Mouse (Mus musculus): ENCODE results near the gene Clec2d.

Clec2d gene

DNA sequence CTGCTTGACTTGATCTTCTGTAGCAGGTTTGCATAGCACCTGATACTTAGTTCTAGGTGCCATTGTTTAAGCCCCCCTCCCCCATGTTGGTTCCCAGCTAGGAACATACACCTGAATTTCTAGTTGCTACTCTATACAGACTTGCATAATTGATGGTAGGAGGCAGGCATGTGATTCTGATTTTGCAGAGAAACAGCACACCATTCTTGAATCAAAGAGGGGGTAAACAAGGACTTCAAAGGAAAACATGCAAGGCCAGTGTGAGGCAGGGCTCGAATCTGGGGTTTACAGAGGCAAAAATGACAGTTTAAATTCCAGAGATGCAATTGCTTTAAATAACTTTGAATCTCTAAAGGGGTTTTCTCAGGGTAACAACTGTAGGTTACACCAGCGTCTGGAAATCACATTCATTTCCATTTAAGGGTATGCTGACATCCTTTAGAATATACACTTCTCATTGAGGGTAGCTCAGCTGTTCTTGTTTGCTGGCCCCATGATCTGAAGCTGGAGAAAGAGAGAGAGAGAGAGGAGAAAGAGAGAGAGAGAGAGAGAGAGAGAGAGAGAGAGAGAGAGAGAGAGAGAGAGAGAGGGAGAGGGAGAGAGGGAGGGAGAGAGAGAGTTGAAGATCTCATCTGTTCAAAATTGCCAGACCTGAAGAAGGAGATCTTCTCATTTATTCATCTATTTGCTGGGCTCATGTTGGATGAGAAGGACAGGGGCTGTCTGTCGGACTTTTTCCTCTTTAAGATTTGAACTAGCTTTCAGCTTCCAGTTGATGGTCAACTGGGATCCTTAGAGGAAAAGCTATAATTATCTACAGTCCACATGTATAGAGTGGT, 48.7 kb downstream of the Clec2d start:
- DNase-seq (ENCODE audit: low spot score): no peak

DNA sequence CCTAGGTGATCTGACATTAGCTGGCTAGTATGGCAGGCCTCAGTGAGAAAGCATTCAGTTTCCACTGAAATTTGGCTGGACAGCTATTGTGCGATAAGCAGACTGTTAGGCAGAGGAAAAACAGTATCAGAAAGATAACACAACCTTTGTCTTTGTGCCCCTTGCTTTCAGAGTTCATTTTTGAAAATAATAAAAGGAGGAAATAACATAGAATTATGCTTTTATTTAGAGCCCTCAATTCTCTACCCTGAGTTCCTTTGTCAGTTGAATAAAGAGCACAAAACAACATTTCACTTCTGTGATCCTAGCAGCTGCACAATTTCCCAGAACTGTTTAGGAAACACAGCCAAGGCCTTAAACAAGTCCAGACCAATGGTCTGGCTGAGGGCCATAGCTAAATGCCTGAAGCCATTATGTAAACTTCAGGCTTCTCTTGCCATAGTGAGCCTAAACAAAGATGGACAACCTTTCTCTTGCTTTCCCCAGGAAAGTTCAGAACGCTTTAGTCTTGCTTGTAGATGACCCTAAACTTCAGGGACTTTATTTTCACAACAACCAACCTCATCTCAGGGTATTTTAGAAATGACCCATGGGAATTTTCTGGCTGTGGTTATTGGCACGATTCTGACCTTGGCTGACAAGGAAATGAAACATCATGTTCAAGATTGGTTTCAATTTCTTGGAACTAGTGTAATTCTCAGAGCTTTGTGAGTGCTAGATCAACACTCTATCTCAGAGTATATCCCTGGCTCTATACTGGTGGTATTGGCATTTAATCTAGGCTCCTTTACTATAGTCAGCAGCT, 49.6 kb downstream of the Clec2d start:
- DNase-seq (ENCODE audit: low spot score): no peak

DNA sequence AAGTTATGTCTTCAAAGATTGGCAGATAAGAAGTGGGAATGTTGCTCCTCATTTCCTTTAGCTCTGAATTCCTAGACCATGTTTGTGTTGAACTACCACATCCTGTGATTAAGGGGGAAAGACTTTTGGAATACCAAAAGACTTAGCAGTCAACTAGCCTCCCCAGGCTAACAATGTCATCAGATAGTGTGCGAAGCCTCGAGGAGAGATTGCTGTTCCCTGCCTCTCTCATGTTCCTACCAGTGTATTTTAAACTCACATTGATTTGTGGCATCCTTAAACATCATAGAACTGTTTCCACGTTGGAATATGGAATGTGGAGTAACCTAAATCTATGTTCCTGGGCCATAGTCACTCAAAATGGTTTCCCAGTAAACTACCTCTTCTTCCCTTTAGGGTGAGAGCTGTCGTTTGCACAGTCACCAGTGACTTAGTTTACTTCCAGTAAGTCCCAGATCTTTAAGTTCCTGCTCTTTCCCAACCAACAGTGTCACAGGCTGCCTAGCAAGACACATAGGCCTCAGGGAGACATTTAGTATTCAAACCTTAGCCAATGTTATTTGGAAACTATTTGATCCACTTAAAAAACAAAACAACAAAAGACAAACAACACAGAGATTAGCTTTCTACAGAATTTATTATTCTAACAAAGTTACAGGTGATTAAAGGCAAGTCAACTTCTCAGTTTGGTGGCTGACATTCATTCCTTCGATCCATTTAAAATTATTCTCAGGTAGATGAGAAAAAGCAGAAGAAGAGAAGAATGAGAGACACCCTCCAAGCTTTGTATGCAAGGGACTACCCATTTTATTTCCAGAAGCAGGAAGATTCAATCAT, 51.8 kb downstream of the Clec2d start:
- no peak for DNase-seq (ENCODE audit: low spot score)

GRCm38 (mm10) chr6:129232842-129233205, 52.4 kb downstream of the Clec2d start:
- DNase-seq (ENCODE audit: low spot score): no peak

DNA sequence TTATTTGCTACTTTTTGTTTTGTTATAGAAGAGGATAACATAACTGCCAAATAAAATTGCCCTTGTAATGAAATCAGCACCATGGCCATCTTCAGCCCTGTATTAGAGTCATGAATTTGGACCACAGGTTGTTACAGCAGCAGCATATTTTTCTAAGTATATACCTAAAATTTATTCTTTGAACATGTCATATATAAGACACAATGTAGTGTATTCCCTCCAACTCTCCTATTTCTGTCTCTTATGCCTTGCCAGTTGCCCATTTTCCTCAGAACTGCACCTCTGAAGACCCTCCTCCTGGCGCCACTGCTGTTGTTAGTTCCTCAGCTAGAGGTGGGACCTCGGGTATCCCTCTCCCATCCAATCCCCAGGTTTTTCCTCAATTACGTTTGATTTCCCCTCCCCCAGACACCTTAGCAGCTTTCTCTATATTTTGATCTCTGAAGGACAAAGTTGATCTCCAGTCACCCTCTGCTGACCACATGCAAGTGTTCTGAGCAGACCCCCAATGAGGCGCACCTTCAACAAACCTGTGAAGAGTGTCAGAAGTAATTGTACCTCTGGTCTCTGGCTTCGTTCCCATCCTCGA, 53.0 kb downstream of the Clec2d start:
- DNase-seq (ENCODE audit: low spot score): no peak

GRCm38 (mm10) chr6:129233955-129234369, 53.5 kb downstream of the Clec2d start:
- no peak for DNase-seq (ENCODE audit: low spot score)

DNA sequence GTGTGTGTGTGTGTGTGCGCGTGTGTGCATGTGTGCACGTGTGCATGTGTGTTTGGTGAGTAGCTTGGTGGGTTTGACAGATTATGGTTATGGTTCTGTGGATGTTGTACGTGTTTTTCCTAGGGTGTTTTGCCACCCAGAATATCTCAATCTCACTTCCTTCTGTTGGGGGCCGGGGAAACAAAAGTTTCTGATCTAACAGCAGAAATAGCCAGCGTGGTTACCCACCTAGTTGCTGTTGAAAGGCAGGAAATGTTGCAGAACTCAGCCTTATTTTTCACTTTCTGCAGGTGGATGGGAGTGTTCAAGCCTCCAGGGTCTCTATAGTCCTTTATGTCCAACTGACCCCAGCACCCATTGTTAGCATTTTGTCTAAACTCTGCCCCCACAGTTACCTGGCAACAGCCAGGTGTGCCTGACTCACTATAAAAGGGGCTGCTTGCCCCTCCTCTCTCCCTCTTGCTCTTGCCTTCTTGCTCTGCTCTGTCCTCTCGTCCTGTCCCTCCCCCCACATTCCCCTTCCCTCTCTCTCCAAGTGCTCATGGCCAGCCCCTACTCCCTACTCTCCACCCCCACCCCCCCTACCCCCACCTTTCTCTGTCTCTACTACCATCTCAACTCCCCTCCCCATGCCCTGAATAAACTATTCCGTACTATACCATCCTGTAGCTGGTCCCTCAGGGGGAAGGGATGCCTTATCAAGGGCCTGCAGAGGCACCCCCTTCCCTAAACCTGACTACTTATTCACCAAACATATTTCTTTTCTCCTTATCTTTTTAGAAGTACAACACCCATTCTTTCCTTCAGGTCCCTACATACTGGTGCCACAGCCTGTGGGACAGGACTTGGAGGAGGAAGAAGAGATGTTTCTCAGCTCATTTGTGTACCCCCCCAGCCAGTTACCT, 54.3 kb downstream of the Clec2d start:
- DNase-seq (ENCODE audit: low spot score): no peak

DNA sequence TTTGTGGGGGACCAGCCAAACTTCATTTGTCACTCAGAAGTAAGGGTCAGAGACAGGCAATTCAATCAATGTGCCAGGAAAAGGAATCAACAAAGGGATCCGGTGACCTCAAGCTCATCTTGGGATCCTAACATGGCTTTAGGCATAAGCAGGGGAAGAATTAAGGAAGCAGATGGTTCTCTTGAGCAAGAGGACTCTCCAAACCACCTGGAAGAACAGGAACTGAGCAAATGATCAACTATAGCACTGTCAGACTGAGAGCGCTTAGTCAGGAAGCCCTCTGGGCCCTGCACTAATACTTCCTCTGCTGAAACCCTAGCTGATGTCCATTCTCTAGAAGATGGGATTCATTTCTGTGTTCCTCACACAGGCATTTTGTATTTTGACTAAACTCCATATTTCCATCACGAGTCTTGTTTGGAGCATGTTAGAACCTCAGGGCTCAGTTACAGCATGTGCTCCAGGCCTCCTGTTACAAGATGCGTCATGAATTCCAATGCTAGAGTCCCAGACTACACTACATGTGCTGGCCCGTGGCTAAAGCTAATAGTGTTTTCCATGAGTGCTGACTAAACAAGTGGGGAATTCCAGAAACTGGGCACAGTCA, 55.5 kb downstream of the Clec2d start:
- no peak for DNase-seq (ENCODE audit: low spot score)

Measured in retina, embryonic 14.5 days (tissue).